Mouse (Mus musculus): ENCODE measurements around the gene Spg11.
"Not testable (repeated sequence)": the region's sequence is repeated elsewhere in the genome, so short reads cannot be mapped to it uniquely, and the experiment has no call there.

Gene Spg11

DNA sequence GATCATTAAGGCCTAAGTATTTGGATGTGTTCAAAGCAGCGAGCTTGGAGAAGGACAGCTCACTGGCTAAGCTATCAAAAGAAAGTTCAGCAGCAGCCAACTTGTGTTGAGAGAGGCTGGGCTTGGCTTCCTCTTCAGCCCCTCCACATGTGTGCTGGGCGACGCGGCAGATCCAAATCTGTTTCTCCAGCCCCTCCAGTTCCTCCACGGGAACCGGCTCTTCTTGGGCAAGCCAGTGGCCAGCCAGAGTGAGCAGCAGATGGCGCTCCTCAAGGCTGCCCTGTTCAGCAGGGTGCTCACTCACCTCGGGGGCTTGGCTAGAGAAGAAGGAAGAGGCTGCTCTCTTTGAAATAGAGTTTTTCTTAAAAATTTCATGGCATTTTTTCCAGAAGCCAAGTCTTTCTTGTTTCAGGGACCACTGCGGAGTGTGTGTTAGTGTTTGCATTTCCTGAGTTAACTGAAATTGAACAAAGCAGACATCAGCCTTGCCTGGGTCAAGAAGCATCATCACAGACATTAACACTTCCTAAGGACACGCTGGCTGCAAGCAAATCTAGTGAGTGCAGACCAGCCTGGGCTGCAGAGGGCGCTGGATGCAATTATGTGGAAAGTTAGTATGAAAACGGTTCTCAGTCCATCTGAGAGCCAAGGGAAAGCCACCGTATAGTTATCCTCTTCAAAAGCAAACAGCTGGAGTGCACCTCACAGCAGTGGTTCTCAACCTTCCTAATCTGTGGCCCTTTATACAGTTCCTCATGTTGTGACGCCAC lies 52.8 kb downstream of the Spg11 start:
- DNase-seq (ENCODE audit: low read depth, low spot score), result no peak

- DNase-seq (ENCODE audit: low read depth, low spot score), result no peak
Measured at GRCm38 (mm10) chr2:122059365-122060115, 58.6 kb downstream of the Spg11 start.

DNA sequence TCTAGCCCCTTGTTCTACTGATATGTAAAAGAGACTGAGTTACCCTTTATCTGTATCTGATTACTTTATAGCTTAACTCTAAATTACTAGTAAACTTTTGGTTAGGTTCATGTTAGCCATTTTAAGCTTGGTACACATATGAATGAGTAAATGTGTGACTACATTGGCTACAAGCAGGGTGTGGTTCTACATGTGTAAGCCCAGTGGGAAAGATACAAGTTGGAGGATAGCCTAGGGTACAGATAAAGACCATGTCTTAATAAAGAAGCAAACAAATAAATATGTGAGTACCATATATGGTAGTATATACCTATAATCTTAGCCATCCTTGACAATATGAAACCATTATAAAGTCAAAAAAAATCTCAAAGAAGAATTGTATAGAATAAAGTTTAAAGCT lies 74.3 kb downstream of the Spg11 start:
- no peak for DNase-seq (ENCODE audit: low read depth, low spot score)

DNA sequence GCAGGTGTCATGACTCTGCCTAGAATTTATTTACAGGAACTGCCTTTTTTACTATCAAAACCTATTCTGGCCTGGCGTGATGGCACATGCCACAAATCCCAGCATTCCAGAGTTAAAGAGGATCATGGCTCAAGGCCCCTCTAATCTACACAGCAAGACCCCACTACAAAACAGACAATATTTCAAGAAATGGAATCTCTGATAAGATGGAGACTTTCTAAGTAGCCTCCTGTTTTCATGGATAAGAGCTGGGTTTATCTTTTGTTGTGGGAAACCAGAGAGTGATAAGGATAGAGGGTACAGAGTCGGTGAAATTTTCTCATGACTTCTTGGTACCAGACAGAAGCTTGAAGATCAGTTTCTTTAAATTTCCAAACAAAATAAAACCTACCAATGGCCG lies 82.1 kb downstream of the Spg11 start:
- DNase-seq (ENCODE audit: low read depth, low spot score), result no peak

GRCm38 (mm10) chr2:122031970-122032369 lies 86.2 kb downstream of the Spg11 start:
- DNase-seq (ENCODE audit: low read depth, low spot score), result no peak

GRCm38 (mm10) chr2:122028756-122029700 lies 89.2 kb downstream of the Spg11 start:
- DNase-seq (ENCODE audit: low read depth, low spot score), result no peak

- DNase-seq (ENCODE audit: low read depth, low spot score), result peak; percentile 57
Measured at GRCm38 (mm10) chr2:122027862-122028755, 90.1 kb downstream of the Spg11 start, which contains the start of gene Eif3j1. Gene Eif3j1 (plus strand): TSS chr2:122028546.

- DNase-seq (ENCODE audit: low read depth, low spot score), result not testable (repeated sequence)
Measured at GRCm38 (mm10) chr2:122027091-122027490, 91.1 kb downstream of the Spg11 start.

- no peak for DNase-seq (ENCODE audit: low read depth, low spot score)
Measured at GRCm38 (mm10) chr2:122022284-122022683, 95.9 kb downstream of the Spg11 start.

GRCm38 (mm10) chr2:122018705-122019104 lies 99.5 kb downstream of the Spg11 start:
- no peak for DNase-seq (ENCODE audit: low read depth, low spot score)

GRCm38 (mm10) chr2:122011441-122011840 lies 106.7 kb downstream of the Spg11 start:
- DNase-seq (ENCODE audit: low read depth, low spot score), result no peak

- DNase-seq (ENCODE audit: low read depth, low spot score), result no peak
Measured at GRCm38 (mm10) chr2:122008832-122009231, 109.4 kb downstream of the Spg11 start.
